Mouse (Mus musculus) Patski (cell line): ENCODE data around the gene Mum1l1. TPM values are rescaled to one million over a fixed set of nuclear protein-coding genes. Genes with fewer than 3 reads are reported as not detected.

Source experiments
- ATAC-seq: fragments of 100-300 bp; one replicate; pipeline ENCODE4 v1.8.0; 2021
- CTCF ChIA-PET: fragments of 350-600 bp; sonication (Branson Sonifier 250); formaldehyde crosslinking; loops from one replicate; lab custom pipeline; 2022; ENCODE audit warnings: inconsistent platforms; lab: Charles Lee
- POLR2A ChIA-PET: fragments of 350-600 bp; sonication (Branson Sonifier 250); formaldehyde crosslinking; loops from one replicate; lab custom pipeline; 2022; ENCODE audit warnings: antibody characterized with exemption, inconsistent platforms; lab: Charles Lee
- DNase-seq: peaks from one replicate; pipeline ENCODE4 v3.0.0-alpha.2; 2011; ENCODE audit warnings: low read depth, low spot score
- H3K27me3 ChIP-seq: fragments of 371-371 bp; one replicate; pipeline ENCODE4 v1.5.1; 2021
- CTCF ChIP-seq: fragments of 100-300 bp; IDR thresholded peaks from one replicate; pipeline ENCODE4 v1.5.1; 2021
- in situ Hi-C: fragments of 300-500 bp; cut with MboI; formaldehyde crosslinking; loops from 3 replicates; pipeline ENCODE4 v1.11.1; 2018; ENCODE audit warnings: low pct_unique_long_range_greater_than_20kb, mixed read lengths
- polyA plus RNA-seq: library from polyadenylated mRNA; unstranded; gene quantifications from one replicate; pipeline ENCODE4 v1.2.3, GENCODE M21; 2021

Gene Mum1l1
- polyA plus RNA-seq, 1 experiment from 2014 or later = 1.8 TPM

DNA sequence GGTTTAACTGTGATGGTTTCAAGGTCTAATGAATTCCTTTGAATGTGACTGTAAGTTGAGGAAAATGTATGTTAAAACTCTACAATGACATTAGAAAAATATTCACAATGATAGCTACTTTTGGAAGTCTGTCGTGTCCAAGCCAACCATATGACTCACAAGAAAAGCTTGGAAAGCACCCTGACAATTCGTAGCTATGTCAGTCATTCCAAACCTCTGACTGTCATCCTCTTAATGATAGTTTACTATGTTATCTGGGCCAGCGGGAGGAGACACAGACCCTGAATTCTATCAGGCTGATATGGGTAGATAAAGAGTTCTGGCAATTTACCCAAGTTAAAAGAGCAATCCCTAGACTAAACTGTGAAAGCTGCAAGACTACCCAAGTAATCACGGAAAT, 11.0 kb downstream of the Mum1l1 start:
- CTCF ChIA-PET = interaction anchor here (2.9 kb wide), 1 partner anchor 8 kb away, joined by 17 read pairs; no protein-coding TSS in a partner anchor
- in situ Hi-C loops = no loop called here
- H3K27me3 ChIP-seq = no peaks in the 10 kb centered on the region

DNA sequence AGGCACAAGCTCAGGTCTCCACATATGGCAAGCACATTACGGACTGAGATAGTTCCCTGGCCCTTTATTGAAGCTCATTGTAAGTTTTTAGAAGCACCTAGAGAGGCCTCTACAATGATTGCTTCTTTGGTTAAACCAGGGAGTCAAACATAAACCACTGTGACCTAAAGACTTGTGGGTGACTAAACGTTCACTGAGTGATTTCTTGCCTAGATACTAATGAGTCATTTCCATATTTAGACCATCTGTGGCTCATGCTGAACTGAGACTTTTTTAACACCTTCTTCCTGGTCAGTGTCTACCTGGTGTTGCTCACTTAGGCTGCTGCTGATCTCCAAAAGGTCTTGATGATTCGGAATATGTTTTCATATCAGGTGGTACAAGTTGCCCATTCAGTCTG, 12.1 kb downstream of the Mum1l1 start:
- no peak for TF ChIP-seq CTCF
- ATAC-seq (peak; percentile 38), DNase-seq (no peak)
- in situ Hi-C loops = no loop called here
- ChIA-PET POLR2A (no interaction called here), CTCF (no interaction called here)
- no peaks in the 10 kb centered on the region for H3K27me3 ChIP-seq

More for the DNA sequence above, 11.0 kb downstream of the Mum1l1 start:
- POLR2A ChIA-PET = no interaction called here
- ATAC-seq (no peak), DNase-seq (no peak)
- no peak for TF ChIP-seq CTCF

DNA sequence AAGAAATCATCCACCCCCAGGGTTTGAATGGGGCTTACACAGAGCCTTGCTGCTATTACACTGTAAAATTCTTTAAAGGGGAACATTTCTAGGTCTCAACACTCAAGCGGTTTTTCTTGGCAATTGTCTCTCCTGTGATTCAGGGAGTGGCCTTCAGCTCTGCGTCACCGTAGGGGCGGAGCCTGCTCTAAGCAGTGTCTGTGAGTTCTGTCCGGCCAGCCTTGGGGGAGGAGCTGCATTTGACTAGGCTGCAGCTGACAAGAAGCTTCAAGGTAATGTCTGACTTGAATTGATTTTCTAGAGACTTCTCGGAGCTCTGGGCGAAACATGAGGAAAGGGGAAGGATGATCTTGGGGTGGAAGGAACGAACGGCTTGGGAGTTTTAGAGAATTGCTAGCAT, 21.3 kb downstream of the Mum1l1 start:
- POLR2A ChIA-PET = no interaction called here
- peaks cover 27% of the 10 kb centered on the region for H3K27me3 ChIP-seq
- in situ Hi-C loops = no loop called here
- no peak for TF ChIP-seq CTCF
- CTCF ChIA-PET = interaction anchor here (1.2 kb wide), 1 partner anchor 12 kb away, joined by 5 read pairs; no protein-coding TSS in a partner anchor
- DNase-seq (no peak), ATAC-seq (peak; percentile 92)

DNA sequence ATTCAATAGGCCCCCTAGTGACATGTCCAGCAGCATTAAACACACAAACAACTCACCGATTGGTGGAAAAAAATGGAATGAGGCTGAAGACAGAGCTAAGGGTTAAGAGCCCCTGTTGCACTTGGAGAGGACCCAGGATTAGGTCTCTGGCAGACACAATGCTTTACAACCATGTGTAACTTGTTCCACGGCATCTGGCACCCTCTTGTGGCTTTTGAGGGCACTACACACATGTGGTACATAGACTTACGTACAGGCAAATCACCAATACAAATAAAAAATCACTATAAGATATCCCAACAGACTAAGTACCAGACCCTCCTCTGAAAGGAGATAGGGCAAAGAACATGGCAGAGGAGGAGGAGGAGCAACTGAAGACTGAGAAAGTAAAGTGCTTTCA, 37.5 kb downstream of the Mum1l1 start:
- ATAC-seq (no peak), DNase-seq (no peak)
- in situ Hi-C loops = no loop called here
- CTCF ChIA-PET = interaction anchor here (0.7 to 1.5 kb wide), 7 partner anchors 9 to 120 kb away, joined by 3 to 6 read pairs (median 4); no protein-coding TSS in a partner anchor
- peak; percentile 37 for TF ChIP-seq CTCF
- POLR2A ChIA-PET = no interaction called here
- H3K27me3 ChIP-seq = peaks cover 13% of the 10 kb centered on the region

DNA sequence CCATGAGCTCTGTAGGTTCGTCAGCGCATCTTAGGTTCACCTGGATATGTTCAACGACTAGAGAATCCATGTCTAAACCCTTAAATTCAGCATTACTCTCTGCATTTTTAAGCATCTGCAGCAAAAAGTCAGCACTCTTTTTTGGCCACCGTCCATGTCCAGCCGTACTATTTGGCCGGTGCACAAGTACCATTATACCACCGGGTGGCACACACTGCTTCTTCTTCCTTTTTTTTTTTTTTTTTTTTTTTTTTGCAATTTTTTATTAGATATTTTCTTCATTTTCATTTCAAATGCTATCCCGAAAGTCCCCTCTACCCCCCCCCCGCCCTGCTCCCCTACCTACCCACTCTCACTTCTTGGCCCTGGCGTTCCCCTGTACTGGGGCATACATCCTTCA, 47.2 kb downstream of the Mum1l1 start:
- TF ChIP-seq CTCF = no peak
- ChIA-PET CTCF (no interaction called here), POLR2A (no interaction called here)
- in situ Hi-C loops = no loop called here
- H3K27me3 ChIP-seq = peaks cover 14% of the 10 kb centered on the region
- DNase-seq = no peak
- no peak for ATAC-seq

DNA sequence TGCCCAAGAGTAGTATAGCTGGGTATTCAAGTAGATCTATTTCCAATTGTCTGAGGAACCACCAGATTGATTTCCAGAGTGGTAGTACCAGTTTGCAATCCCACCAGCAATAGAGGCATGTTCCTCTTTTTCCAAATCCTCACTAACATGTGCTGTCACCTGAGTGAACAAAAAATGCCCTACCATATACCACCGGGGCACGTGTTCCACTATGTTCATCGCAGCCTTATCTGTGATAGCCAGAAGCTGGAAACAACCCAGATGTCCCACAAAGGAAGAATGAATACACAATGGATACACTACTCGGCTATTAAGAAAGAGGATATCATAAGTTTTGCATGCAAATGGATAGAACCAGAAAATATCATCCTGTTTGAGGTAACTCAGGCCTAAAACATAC, 72.1 kb downstream of the Mum1l1 start:
- ChIA-PET CTCF (no interaction called here), POLR2A (no interaction called here)
- H3K27me3 ChIP-seq = peaks cover 35% of the 10 kb centered on the region
- no peak for TF ChIP-seq CTCF
- in situ Hi-C loops = no loop called here
- DNase-seq (no peak), ATAC-seq (no peak)

Other genes with a start within 250 kb of the Mum1l1 start
- gene Serpina7, start 124.8 kb upstream of the Mum1l1 start, polyA plus RNA-seq = 2.5 TPM
- not detected for gene 4930513O06Rik, start 123.8 kb upstream of the Mum1l1 start, polyA plus RNA-seq
- not detected for gene 4933428M09Rik, start 30.8 kb upstream of the Mum1l1 start, polyA plus RNA-seq
- gene Trap1a, start 123.6 kb downstream of the Mum1l1 start, polyA plus RNA-seq = not detected